Mouse (Mus musculus) liver, embryonic 14.5 days (tissue): Measurements from ENCODE around the gene Pan3.

Experiments used
- CTCF ChIP-seq: IDR thresholded peaks from 2 replicates; pipeline ENCODE4 v1.5.1; 2016; ENCODE audit warnings: antibody characterized with exemption, low read depth, control low read depth
- EP300 ChIP-seq: IDR thresholded peaks from 2 replicates; pipeline ENCODE4 v1.6.1; 2016; ENCODE audit warnings: antibody characterized with exemption, low read depth

DNA sequence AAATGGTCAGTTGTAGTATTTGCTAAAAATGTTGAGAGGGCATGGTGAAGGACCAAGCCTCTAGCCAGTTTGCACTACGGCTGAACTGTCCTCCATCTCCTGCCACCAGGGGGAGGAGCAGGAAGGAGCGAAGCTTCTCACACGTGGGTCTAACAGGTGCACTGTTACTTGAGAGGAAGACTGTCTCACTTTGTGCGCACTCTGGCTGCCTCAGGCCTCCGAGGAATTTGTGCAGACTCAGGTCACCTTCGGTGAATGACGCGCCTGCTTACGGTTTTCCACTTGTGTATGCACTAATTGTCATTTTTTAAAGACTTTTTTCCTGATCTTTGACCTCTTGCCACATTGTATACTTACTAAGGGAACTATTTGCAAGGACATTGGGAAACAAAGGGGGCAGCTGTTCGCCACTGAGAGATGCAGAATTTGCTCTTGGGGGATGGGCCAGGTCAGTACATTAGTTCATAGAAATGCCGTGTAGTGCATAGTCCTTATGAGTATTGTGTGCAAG is 115.8 kb downstream of the Pan3 start:
- no peak for TF ChIP-seq EP300
- peak; percentile 71 for TF ChIP-seq CTCF
